Mouse (Mus musculus) cerebellum, adult 8-10 months (tissue): ENCODE data around the gene Zfyve27.

Experiments
- DNase-seq: peaks from one replicate; pipeline ENCODE4 v3.0.0; 2022

Gene Zfyve27

GRCm38 (mm10) chr19:42144067-42144466 lies 19.7 kb upstream of the Zfyve27 start:
- DNase-seq = no peak

GRCm38 (mm10) chr19:42144541-42145167 lies 19.1 kb upstream of the Zfyve27 start:
- peak; percentile 81 for DNase-seq

GRCm38 (mm10) chr19:42145210-42145609 lies 18.5 kb upstream of the Zfyve27 start:
- no peak for DNase-seq

GRCm38 (mm10) chr19:42145731-42146130 lies 18.0 kb upstream of the Zfyve27 start:
- no peak for DNase-seq

- DNase-seq = no peak
Measured at GRCm38 (mm10) chr19:42146276-42147010, 17.3 kb upstream of the Zfyve27 start.

- peak; percentile 55 for DNase-seq
Measured at GRCm38 (mm10) chr19:42147170-42147768, 16.5 kb upstream of the Zfyve27 start, which contains the start of gene Marveld1. TSS of gene Marveld1 (plus strand) at chr19:42147400.

GRCm38 (mm10) chr19:42147769-42148568 lies 15.8 kb upstream of the Zfyve27 start:
- peak; percentile 72 for DNase-seq

GRCm38 (mm10) chr19:42148569-42148860 lies 15.2 kb upstream of the Zfyve27 start:
- DNase-seq = no peak

- peak; percentile 94 for DNase-seq
Measured at GRCm38 (mm10) chr19:42151990-42152389, 11.8 kb upstream of the Zfyve27 start.

- no peak for DNase-seq
Measured at GRCm38 (mm10) chr19:42157493-42158237, 6.1 kb upstream of the Zfyve27 start.

GRCm38 (mm10) chr19:42158246-42159017 lies 5.3 kb upstream of the Zfyve27 start:
- DNase-seq = no peak

- DNase-seq = no peak
Measured at GRCm38 (mm10) chr19:42164188-42164587, 437 bp downstream of the Zfyve27 start.

- peak; percentile 89 for DNase-seq
Measured at GRCm38 (mm10) chr19:42166130-42166529, 2.4 kb downstream of the Zfyve27 start.

- DNase-seq = no peak
Measured at GRCm38 (mm10) chr19:42166766-42167165, 3.0 kb downstream of the Zfyve27 start.

GRCm38 (mm10) chr19:42167489-42167888 lies 3.7 kb downstream of the Zfyve27 start:
- DNase-seq = no peak

GRCm38 (mm10) chr19:42169322-42169975 lies 5.7 kb downstream of the Zfyve27 start:
- peak; percentile 41 for DNase-seq

GRCm38 (mm10) chr19:42170025-42170969 lies 6.5 kb downstream of the Zfyve27 start:
- DNase-seq = peak; percentile 94

- DNase-seq = no peak
Measured at GRCm38 (mm10) chr19:42176841-42177240, 13.1 kb downstream of the Zfyve27 start.

GRCm38 (mm10) chr19:42177461-42177860 lies 13.7 kb downstream of the Zfyve27 start:
- no peak for DNase-seq

GRCm38 (mm10) chr19:42179356-42179755 lies 15.6 kb downstream of the Zfyve27 start:
- no peak for DNase-seq
